Mouse (Mus musculus): ENCODE measurements around the gene Ier5.

The Ier5 gene

DNA sequence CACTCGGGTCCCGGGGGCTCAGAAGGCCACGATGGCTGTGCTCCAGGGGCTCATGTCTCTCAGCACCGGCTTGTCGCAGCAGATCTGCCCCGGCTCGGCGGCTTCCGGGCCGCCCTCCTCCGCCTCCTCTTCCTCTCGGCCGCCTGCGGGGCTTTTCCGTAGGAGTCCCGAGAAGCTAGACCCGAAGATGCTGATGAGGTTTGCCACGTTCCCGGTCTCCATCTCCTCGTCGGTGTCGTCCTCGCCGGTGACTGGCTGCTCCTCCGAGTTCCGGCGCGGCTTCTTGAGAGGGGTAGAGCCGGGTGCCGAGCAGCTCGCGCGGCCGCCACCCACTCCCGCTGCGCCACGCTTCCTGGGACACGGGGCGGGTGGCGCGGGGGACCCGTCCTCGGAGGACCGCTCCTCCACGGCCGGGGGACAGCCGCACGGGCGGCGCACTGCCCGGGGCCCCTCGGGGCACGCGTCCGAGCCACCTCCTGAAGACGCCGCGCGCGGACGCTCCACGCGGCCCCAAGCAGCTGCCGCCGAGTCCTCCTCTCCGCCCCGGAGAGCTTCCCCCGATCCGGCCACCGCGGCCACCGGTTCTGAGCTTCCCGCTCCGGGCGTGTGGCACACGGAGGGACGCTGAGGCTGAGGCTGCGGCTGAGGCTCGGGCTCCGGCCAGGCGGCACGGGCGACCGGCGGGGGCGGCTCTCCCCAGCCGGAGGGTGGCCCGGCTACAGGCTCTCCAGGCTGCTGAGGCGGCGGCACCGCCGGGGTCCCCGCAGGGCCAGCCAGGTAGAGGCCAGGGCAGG lies 753 bp downstream of the Ier5 start:
- peak; percentile 70 for DNase-seq

GRCm38 (mm10) chr1:155097931-155098485 lies 1.4 kb downstream of the Ier5 start:
- DNase-seq = peak; percentile 62

DNA sequence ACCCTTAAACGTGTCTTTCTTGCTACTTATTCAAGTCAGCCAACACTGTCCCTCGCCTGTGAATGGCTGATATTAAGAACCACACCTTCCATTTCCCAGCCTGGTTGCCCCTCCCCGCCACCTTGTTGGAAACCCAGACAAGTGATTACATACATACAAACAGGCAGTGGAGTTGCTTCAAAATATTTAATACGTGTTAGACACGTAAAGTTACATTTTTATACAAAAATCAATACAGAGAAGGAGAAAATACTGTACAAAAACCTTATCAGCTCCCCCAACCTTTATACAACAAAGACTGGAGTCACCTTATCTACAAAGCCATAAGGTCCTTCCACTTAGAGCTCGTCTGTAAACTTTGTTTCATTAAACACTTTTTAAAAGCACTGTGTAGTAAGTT lies 2.1 kb downstream of the Ier5 start:
- DNase-seq = no peak

GRCm38 (mm10) chr1:155096620-155097261 lies 2.7 kb downstream of the Ier5 start:
- DNase-seq = no peak

- no peak for DNase-seq
These were observed 5.3 kb downstream of the Ier5 start for GRCm38 (mm10) chr1:155093971-155094707.

DNA sequence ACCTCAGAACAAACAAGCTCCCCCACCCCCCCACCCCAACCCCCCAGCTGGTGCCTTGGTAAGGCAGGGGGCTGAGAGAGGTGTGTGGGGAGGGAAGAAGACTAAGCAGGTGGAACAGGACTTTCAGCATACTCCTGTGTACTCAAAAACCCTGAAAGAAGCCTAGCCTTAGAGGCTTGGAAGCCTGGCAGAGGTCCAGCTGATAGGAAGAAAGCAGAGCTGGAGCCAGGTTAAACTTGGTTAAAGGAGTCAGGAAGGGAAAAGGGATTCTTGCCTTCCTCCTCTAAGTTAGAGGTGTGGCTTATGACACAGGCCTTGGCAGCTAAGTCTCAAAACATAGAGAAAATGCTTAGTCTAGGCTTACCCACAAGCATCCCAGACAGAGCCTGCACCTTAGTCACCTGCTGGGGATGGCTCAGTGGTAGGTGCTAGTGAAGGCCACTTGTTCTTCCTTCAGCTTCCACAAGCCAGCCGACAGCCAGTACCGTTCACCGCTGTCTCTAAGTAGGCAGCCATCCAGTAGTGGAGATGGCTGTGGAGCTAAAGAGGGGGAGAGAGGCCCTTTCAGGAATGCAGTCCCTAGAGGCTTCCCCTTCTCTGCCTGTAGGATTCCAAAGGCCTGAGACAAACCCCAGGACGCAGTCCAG lies 6.2 kb downstream of the Ier5 start:
- peak; percentile 43 for DNase-seq

DNA sequence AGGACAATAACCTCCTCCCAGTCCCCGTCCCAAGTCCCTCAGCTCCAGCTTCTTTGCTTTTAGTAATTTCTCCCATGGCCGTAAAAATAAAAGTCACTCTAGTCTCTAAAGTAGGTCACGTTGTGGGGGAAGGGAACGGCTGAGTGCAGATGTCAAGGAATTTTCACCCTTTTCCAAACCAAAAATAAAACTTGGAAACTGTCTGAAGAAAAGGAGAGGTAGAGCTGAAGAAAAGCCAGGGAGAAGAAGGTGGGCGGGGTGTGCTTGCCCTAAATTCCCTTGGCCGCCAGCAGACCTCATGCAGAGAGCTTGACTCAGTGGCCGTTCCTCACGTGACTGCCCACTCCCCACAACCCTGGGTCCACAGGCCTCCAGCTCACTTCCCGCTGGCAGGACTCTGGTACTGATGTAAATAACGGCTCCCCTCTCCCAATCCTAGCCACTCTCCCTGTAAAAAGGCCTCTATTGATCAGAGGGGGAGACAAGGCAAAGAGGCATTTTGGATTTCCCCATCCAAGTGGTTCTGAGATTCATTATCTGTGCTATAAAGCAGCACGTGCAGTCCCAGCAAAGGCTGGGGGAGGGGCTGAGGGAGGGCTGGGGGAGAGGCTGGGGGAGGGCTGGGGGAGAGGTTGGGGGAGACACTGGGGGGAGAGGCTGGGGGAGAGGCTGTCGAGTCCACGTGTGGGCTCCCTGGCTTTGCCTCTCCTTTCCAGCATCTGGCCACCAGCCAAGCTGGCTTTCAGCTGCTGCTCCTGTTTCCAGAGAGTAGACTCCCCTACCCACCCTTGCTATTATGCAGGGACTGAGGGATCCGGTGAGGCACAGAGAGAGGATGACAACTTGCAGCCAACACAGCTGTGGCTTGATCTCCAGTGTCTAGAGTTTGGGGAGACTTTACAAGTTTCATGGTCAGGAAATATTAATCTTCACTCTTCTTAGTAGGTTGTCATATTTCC lies 7.3 kb downstream of the Ier5 start:
- DNase-seq = peak; percentile 45

GRCm38 (mm10) chr1:155091374-155091841 lies 8.0 kb downstream of the Ier5 start:
- DNase-seq = no peak

- no peak for DNase-seq
These were observed 8.7 kb downstream of the Ier5 start for GRCm38 (mm10) chr1:155090736-155091135.

- DNase-seq = no peak
These were observed 9.1 kb downstream of the Ier5 start for GRCm38 (mm10) chr1:155090327-155090726.

DNA sequence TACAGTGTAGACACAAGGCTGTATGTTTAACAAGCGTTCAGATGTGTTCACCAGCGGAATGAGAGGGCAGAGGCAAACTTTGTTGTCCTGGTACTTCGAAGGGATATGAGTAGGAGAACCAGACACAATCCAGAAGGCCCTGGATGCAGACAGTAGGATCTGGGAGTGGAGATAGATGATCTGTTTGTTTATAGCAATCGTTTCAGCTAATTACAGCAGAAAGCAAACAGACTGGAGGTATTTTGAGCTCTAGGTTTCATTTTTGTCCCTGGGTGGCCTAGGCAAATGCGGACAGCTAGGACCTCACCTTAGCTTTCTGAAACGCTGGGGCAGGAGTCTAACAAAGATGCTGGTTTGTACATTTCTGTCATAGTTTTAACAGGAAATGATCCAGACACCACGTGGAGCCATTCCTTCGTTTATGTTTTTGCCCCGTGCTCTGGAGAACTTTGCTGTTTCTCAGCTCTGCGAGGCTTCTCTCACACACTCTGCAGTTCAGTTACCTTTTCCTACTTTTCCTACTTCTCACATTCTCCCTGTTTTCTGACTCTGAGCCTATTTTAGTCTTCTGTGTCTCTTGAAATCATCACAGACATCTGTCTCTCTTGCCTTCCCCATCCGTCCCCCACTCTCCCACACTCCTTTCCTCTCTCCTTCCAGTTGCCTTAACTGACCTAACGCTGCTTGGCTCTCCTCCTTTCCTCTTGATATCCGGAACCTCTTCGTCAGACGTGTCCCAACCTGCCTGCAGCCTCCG lies 10.4 kb downstream of the Ier5 start:
- DNase-seq = no peak

DNA sequence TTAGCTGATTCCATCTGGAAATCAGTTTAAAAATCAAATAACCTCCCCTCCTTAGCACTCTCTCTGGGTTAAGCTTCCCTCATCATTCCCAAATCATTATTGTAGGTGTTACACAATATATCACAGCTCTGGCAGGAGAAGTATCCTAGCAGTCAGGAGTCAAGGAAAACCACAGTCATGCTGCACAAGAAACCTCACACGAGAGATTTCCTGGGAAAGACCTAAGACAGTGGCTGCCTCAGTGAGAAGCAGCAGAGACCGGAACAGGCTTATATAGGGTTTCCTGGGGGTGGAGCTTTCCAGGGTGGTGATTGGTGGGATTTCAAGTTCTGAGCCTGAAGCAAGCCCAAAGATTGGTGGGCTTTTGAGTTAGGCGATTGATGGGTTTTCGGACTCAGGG lies 11.4 kb downstream of the Ier5 start:
- DNase-seq = no peak

GRCm38 (mm10) chr1:155086893-155087292 lies 12.5 kb downstream of the Ier5 start:
- no peak for DNase-seq

- no peak for DNase-seq
These were observed 13.0 kb downstream of the Ier5 start for GRCm38 (mm10) chr1:155086416-155086815.

GRCm38 (mm10) chr1:155084839-155085238 lies 14.6 kb downstream of the Ier5 start:
- no peak for DNase-seq

DNA sequence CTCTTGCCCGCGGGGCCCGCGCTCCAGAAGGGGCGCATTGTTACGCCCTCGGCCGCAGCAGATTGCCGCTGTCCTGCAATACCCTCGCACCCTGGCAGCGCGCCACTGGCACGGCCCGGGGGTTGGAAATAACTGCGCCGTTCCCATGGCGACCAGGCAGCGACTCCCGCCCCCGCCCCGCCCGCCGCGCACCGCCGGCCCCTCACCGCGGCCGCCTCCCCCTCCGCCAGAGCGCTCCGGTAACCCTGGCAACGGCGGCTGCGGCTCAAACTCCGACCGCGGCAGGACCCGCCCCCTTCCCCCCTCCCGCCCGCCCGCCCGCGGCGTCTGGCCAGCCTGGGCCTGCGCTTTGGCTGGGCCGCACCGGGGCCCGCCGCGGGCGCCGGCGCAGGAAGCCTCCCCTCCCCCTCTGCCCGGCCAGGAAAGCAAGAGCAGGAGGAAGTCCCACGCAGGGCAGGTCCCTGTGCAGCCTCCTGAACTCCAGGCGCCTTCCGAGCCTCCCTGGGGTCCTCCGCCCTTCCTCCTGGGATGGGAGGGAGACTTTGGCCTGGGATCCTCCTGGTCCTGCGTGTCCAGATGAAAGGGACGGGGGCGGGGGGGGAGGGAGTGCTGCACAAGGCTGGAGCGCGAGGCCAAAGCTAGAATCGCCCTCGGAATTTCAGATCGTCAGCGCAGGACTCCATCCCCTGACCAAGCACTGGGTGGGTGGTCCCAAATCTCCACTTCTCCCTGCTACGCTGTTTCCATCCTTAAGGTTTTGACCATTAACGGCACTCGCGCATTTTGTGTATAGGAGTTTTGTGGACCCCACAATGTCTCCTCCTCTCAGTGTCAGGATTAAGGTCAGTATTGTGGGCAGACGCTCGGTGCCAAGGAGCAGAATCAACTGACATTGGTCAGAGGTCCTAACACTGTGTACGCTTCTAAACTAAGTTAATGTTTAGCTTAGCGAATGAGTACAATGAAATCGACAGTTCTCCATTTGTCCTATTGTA lies 15.9 kb downstream of the Ier5 start:
- DNase-seq = peak; percentile 96

DNA sequence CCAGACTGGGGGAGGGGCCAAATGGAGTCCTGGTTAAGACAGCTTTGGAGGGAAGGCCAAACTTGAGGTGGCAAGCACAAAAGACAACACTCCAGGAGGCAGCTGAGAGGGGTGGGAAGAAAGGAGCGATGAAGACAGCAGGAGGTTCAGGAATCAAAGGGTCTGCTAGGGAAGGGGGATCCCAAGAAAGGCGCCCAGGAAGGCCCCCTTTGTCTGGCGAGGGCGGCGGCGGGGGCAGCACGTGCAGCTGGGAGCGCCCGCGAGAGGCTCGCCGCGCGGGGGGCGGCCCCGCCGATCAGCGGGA lies 16.5 kb downstream of the Ier5 start:
- no peak for DNase-seq

DNA sequence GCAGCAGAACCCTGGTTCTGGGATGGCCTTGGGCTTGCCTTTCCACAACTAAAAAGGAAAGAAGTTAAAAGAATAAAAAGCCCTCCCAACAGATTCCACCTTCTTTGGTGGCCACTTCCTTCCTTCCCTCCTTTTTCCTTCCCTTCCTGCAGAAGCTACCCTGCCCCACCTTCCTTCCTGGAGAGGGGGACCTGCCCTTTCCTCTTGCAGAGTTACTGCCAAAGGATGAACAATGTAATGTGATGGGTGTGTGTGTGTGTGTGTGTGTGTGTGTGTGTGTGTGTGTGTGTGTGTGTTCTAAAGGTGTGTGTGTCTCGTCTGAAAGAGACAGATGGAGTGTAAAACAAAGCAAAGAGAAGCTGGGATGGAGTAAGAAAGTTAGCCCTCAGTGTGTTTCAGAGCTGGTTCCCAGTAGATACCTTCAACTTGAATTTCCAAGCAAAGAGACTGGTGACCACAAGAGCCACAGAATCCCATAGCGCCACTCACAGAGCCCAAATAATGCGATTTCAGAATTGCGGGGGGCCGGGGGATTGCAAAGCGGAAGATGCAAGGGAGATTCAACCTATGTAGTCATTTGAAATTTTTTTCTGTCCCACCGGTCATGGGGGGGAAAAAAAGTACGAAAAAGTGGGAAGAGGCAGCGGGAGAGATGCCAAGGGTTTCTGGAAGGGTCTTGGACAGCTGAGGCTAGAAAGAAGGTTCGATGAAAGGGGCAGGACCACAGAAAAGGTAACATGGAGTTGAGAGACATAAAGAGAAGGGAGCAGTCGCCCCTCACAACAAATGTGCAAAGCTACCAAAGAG lies 17.1 kb downstream of the Ier5 start:
- DNase-seq = no peak

GRCm38 (mm10) chr1:155077675-155078074 lies 21.8 kb downstream of the Ier5 start:
- no peak for DNase-seq
